Mouse (Mus musculus): ENCODE measurements around the gene Bmp2k. TPM values are rescaled to one million over a fixed set of nuclear protein-coding genes. Genes with fewer than 3 reads are reported as not detected.

Bmp2k gene
- polyA plus RNA-seq, 1 experiment = 6.6 TPM

GRCm38 (mm10) chr5:97097631-97098041, 100.1 kb downstream of the Bmp2k start:
- Histone ChIP-seq H3K4me3 (ENCODE audit: control insufficient read depth, low read depth, low read length) (no peak overlapping the region), H3K27ac (ENCODE audit: control insufficient read depth, insufficient read depth, low read depth, low read length) (no peak overlapping the region), H3K27me3 (ENCODE audit: control insufficient read depth, insufficient read depth, low read length) (no peaks in the 10 kb centered on the region), H3K4me1 (ENCODE audit: control insufficient read depth, insufficient read depth, low read length) (no peaks in the 10 kb centered on the region), H3K36me3 (ENCODE audit: control insufficient read depth, insufficient read depth, low read length) (no peaks in the 10 kb centered on the region; the same call in 1 of the 2 replicates)
- TF ChIP-seq CTCF (IDR thresholded peaks at IDR 0.05; ENCODE audit: control insufficient read depth, insufficient read depth, insufficient replicate concordance, low read depth, low read length) = no peak
- no peak for TF ChIP-seq POLR2A (IDR thresholded peaks at IDR 0.05; ENCODE audit: control insufficient read depth, low read depth, low read length)

GRCm38 (mm10) chr5:97099954-97100353, 102.5 kb downstream of the Bmp2k start:
- Histone ChIP-seq H3K4me3 (ENCODE audit: control insufficient read depth, low read depth, low read length) (no peak overlapping the region), H3K4me1 (ENCODE audit: control insufficient read depth, insufficient read depth, low read length) (no peaks in the 10 kb centered on the region), H3K36me3 (ENCODE audit: control insufficient read depth, insufficient read depth, low read length) (no peaks in the 10 kb centered on the region), H3K27me3 (ENCODE audit: control insufficient read depth, insufficient read depth, low read length) (no peaks in the 10 kb centered on the region), H3K27ac (ENCODE audit: control insufficient read depth, insufficient read depth, low read depth, low read length) (no peak overlapping the region)
- TF ChIP-seq CTCF (IDR thresholded peaks at IDR 0.05; ENCODE audit: control insufficient read depth, insufficient read depth, insufficient replicate concordance, low read depth, low read length) (no peak), POLR2A (IDR thresholded peaks at IDR 0.05; ENCODE audit: control insufficient read depth, low read depth, low read length) (no peak)

DNA sequence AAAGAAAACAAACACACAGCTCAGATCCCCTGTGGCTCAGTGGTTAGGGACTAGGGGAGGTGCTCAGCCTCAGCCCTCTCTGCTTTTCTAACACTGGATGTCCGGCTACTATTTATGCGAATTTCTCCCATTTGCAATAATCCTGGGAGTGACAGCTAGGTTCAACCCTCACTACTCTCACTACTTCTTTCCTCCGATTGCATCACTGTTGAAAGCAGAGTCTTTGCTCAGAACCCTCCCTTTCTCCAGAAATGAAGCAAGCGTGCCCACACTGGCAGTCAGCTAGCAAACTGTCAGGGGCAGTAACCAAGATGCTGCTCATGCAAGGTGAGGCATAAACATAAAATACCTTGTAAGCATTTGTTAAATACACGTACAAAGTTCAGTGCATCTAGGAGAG, 110.8 kb downstream of the Bmp2k start:
- Histone ChIP-seq H3K4me3 (ENCODE audit: control insufficient read depth, low read depth, low read length) (no peak overlapping the region), H3K27ac (ENCODE audit: control insufficient read depth, insufficient read depth, low read depth, low read length) (no peak overlapping the region), H3K27me3 (ENCODE audit: control insufficient read depth, insufficient read depth, low read length) (no peaks in the 10 kb centered on the region), H3K36me3 (ENCODE audit: control insufficient read depth, insufficient read depth, low read length) (0 out of 2 replicates have a peak, but pooled peaks cover 1% of the 10 kb centered on the region), H3K4me1 (ENCODE audit: control insufficient read depth, insufficient read depth, low read length) (peaks cover 2% of the 10 kb centered on the region)
- TF ChIP-seq CTCF (IDR thresholded peaks at IDR 0.05; ENCODE audit: control insufficient read depth, insufficient read depth, insufficient replicate concordance, low read depth, low read length) (no peak), POLR2A (IDR thresholded peaks at IDR 0.05; ENCODE audit: control insufficient read depth, low read depth, low read length) (no peak)

GRCm38 (mm10) chr5:97110133-97110532, 112.6 kb downstream of the Bmp2k start:
- Histone ChIP-seq H3K27ac (ENCODE audit: control insufficient read depth, insufficient read depth, low read depth, low read length) (no peak overlapping the region), H3K4me3 (ENCODE audit: control insufficient read depth, low read depth, low read length) (no peak overlapping the region), H3K27me3 (ENCODE audit: control insufficient read depth, insufficient read depth, low read length) (no peaks in the 10 kb centered on the region), H3K36me3 (ENCODE audit: control insufficient read depth, insufficient read depth, low read length) (0 out of 2 replicates have a peak, but pooled peaks cover 1% of the 10 kb centered on the region), H3K4me1 (ENCODE audit: control insufficient read depth, insufficient read depth, low read length) (peaks cover 2% of the 10 kb centered on the region)
- no peak for TF ChIP-seq POLR2A (IDR thresholded peaks at IDR 0.05; ENCODE audit: control insufficient read depth, low read depth, low read length)
- TF ChIP-seq CTCF (IDR thresholded peaks at IDR 0.05; ENCODE audit: control insufficient read depth, insufficient read depth, insufficient replicate concordance, low read depth, low read length) = no peak

- peak overlapping the region; percentile 95 for H3K4me3 ChIP-seq (ENCODE audit: control insufficient read depth, low read depth, low read length)
- 0 out of 2 replicates have a peak, but pooled peaks cover 1% of the 10 kb centered on the region for H3K36me3 ChIP-seq (ENCODE audit: control insufficient read depth, insufficient read depth, low read length)
- H3K27ac ChIP-seq (ENCODE audit: control insufficient read depth, insufficient read depth, low read depth, low read length) = no peak overlapping the region
- TF ChIP-seq CTCF (IDR thresholded peaks at IDR 0.05; ENCODE audit: control insufficient read depth, insufficient read depth, insufficient replicate concordance, low read depth, low read length) = no peak
- no peak for TF ChIP-seq POLR2A (IDR thresholded peaks at IDR 0.05; ENCODE audit: control insufficient read depth, low read depth, low read length)
- peaks cover 2% of the 10 kb centered on the region for H3K4me1 ChIP-seq (ENCODE audit: control insufficient read depth, insufficient read depth, low read length)
- H3K27me3 ChIP-seq (ENCODE audit: control insufficient read depth, insufficient read depth, low read length) = no peaks in the 10 kb centered on the region
These were observed 113.2 kb downstream of the Bmp2k start for GRCm38 (mm10) chr5:97110697-97111096.

DNA sequence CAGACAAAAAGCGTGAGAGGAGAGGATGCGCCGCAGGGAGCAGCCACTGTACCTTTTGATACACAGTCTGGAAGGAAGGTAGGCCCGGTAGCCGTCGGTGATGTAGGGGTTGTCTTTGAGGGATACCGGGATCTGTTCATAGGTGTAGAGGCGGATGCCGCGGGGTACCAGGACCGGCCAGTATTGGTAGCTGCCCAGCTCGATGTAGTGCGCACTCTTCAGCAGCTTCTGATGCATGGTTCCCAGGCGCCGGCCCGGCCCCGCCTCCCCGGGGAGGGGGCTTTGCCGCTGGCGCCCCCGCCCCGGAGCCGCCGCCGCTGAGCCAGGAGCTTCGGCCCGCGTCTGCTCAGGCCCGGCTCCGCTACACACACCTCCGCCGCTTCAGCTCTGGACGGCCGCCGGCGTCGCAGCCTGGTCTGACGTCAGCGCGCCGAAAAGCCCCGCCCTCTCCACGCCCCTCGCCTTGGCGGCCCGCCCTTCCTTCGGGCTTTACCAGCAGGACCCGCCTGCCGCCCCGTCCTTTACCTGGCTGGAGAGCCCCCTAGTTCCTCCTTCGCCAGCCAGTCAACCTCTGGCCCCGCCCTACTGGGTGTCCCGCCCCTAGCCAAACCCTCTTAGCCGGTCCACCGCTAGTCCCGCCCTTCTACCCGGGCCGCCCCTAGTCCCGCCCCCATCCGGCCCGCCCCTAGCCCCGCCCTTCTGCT, 113.9 kb downstream of the Bmp2k start, which contains the start of gene Paqr3:
Gene Paqr3, minus strand, starts transcription at position 390 of the 704 bp plus-strand sequence.
- peaks cover 2% of the 10 kb centered on the region for H3K4me1 ChIP-seq (ENCODE audit: control insufficient read depth, insufficient read depth, low read length)
- peak; percentile 71; the same call in 1 of the 2 replicates for TF ChIP-seq POLR2A (IDR thresholded peaks at IDR 0.05; ENCODE audit: control insufficient read depth, low read depth, low read length)
- no peak for TF ChIP-seq CTCF (IDR thresholded peaks at IDR 0.05; ENCODE audit: control insufficient read depth, insufficient read depth, insufficient replicate concordance, low read depth, low read length)
- no peaks in the 10 kb centered on the region for H3K36me3 ChIP-seq (ENCODE audit: control insufficient read depth, insufficient read depth, low read length)
- peak within 1 kb of the TSS; percentile 95 for H3K4me3 ChIP-seq (ENCODE audit: control insufficient read depth, low read depth, low read length)
- H3K27me3 ChIP-seq (ENCODE audit: control insufficient read depth, insufficient read depth, low read length) = no peaks in the 10 kb centered on the region
- H3K27ac ChIP-seq (ENCODE audit: control insufficient read depth, insufficient read depth, low read depth, low read length) = 0 out of 2 replicates have a peak within 1 kb of the TSS, but pooled peaks have one; percentile 36

- Histone ChIP-seq H3K27ac (ENCODE audit: control insufficient read depth, insufficient read depth, low read depth, low read length) (no peak overlapping the region), H3K27me3 (ENCODE audit: control insufficient read depth, insufficient read depth, low read length) (no peaks in the 10 kb centered on the region), H3K4me1 (ENCODE audit: control insufficient read depth, insufficient read depth, low read length) (peaks cover 2% of the 10 kb centered on the region), H3K4me3 (ENCODE audit: control insufficient read depth, low read depth, low read length) (peak overlapping the region; percentile 41; the same call in 1 of the 2 replicates), H3K36me3 (ENCODE audit: control insufficient read depth, insufficient read depth, low read length) (no peaks in the 10 kb centered on the region)
- no peak for TF ChIP-seq POLR2A (IDR thresholded peaks at IDR 0.05; ENCODE audit: control insufficient read depth, low read depth, low read length)
- no peak for TF ChIP-seq CTCF (IDR thresholded peaks at IDR 0.05; ENCODE audit: control insufficient read depth, insufficient read depth, insufficient replicate concordance, low read depth, low read length)
These were observed 127.5 kb downstream of the Bmp2k start for GRCm38 (mm10) chr5:97124977-97125376.
